Comparison of ENCODE assay signal across 26 mouse cellular contexts in genomic region chr7:96688141-96688540, GRCm38 (mm10).
"Had no signal": no experiment of that assay in that cellular context is flagged by ENCODE, and none has a peak within 500 bp of the region (broad histone marks: within the 10 kb centered on the region; RNA-seq: fewer than 3 reads in every experiment).

No protein-coding gene starts in this region.

- H3K9ac ChIP-seq: embryonic facial prominence, embryonic 12.5 days; embryonic facial prominence, embryonic 13.5 days; embryonic facial prominence, embryonic 15.5 days; forebrain, embryonic 12.5 days; forebrain, embryonic 13.5 days; forebrain, embryonic 15.5 days had no signal

- H3K27me3 ChIP-seq: embryonic facial prominence, embryonic 12.5 days; embryonic facial prominence, embryonic 13.5 days; embryonic facial prominence, embryonic 15.5 days; forebrain, embryonic 15.5 days had no signal

- H3K4me1 ChIP-seq: embryonic facial prominence, embryonic 15.5 days had no signal

- H3K9me3 ChIP-seq: embryonic facial prominence, embryonic 10.5 days; embryonic facial prominence, embryonic 12.5 days; embryonic facial prominence, embryonic 13.5 days; embryonic facial prominence, embryonic 15.5 days; forebrain, embryonic 10.5 days; forebrain, embryonic 12.5 days; forebrain, embryonic 13.5 days; forebrain, embryonic 15.5 days; heart, embryonic 10.5 days had no signal

- H3K27ac ChIP-seq: embryonic facial prominence, embryonic 12.5 days; embryonic facial prominence, embryonic 13.5 days; embryonic facial prominence, embryonic 15.5 days; forebrain, embryonic 10.5 days; forebrain, embryonic 12.5 days; forebrain, embryonic 15.5 days; gastrocnemius, adult 2 months; heart, adult 2 months had no signal

- DNase-seq: cerebellum, adult 9-10 months; cerebellum, adult 9-11 months; cerebellum, postnatal 10 days; cerebellum, postnatal 14 days; cerebellum, postnatal 25 days; cerebellum, postnatal 36 days; embryo, embryonic 11 days; gastrocnemius, adult 2 months; gastrocnemius, postnatal 10 days; gastrocnemius, postnatal 14 days; gastrocnemius, postnatal 25 days; gastrocnemius, postnatal 36 days; heart, adult 11 months; heart, adult 18-20 months; heart, adult 2 months had no signal

- H3K4me3 ChIP-seq: embryonic facial prominence, embryonic 10.5 days; embryonic facial prominence, embryonic 12.5 days; embryonic facial prominence, embryonic 13.5 days; embryonic facial prominence, embryonic 15.5 days; erythroblast, embryonic 14.5 days; forebrain, embryonic 10.5 days; forebrain, embryonic 12.5 days; forebrain, embryonic 13.5 days; forebrain, embryonic 15.5 days; gastrocnemius, adult 2 months; heart, adult 2 months; heart, embryonic 10.5 days had no signal

- H3K4me2 ChIP-seq: embryonic facial prominence, embryonic 12.5 days; embryonic facial prominence, embryonic 13.5 days; embryonic facial prominence, embryonic 15.5 days; forebrain, embryonic 12.5 days; forebrain, embryonic 13.5 days; forebrain, embryonic 15.5 days had no signal

- H3K36me3 ChIP-seq: embryonic facial prominence, embryonic 12.5 days; embryonic facial prominence, embryonic 13.5 days; embryonic facial prominence, embryonic 15.5 days; forebrain, embryonic 10.5 days; forebrain, embryonic 12.5 days; forebrain, embryonic 15.5 days; heart, embryonic 10.5 days had no signal

- ATAC-seq: forebrain, embryonic 13.5 days; forebrain, embryonic 15.5 days; forebrain, embryonic 16.5 days had no signal
